Mouse (Mus musculus) lung, embryonic 14.5 days (tissue): ENCODE results near the gene Adgrf1. TPM values are rescaled to one million over a fixed set of nuclear protein-coding genes. Genes with fewer than 3 reads are reported as not detected.

Experiments
- ATAC-seq: fragments of 200-750 bp; cut with Nextera tagmentation; 2 replicates; pipeline ENCODE4 v1.8.0; 2017; ENCODE audit warnings: mild to moderate bottlenecking, moderate TSS enrichment, moderate library complexity; ENCODE audit not compliant: insufficient read depth
- DNase-seq: peaks from one replicate; pipeline ENCODE4 v3.0.0-alpha.2; 2015
- H3K27ac ChIP-seq: fragments of 300-500 bp; sonication (generic); 2 replicates; pipeline ENCODE4 v1.5.1; 2014; ENCODE audit warnings: low read depth, mild to moderate bottlenecking, moderate library complexity
- H3K27me3 ChIP-seq: fragments of 300-500 bp; sonication (generic); 2 replicates; pipeline ENCODE4 v1.6.1; 2014; ENCODE audit warnings: low read length, control low read depth; ENCODE audit not compliant: insufficient read depth
- H3K36me3 ChIP-seq: fragments of 300-500 bp; sonication (generic); 2 replicates; pipeline ENCODE4 v1.6.1; 2014; ENCODE audit warnings: control low read depth; ENCODE audit not compliant: insufficient read depth
- H3K4me1 ChIP-seq: fragments of 300-500 bp; sonication (generic); 2 replicates; pipeline ENCODE4 v1.6.1; 2014; ENCODE audit warnings: antibody characterized with exemption, control low read depth; ENCODE audit not compliant: insufficient read depth
- H3K4me2 ChIP-seq: fragments of 300-500 bp; sonication (generic); 2 replicates; pipeline ENCODE4 v1.6.1; 2014; ENCODE audit warnings: mild to moderate bottlenecking
- H3K4me3 ChIP-seq: fragments of 300-500 bp; sonication (generic); 2 replicates; pipeline ENCODE4 v1.5.1; 2014; ENCODE audit warnings: low read depth, low read length
- H3K9ac ChIP-seq: fragments of 300-500 bp; sonication (generic); 2 replicates; pipeline ENCODE4 v1.6.1; 2014
- H3K9me3 ChIP-seq: fragments of 300-500 bp; sonication (generic); 2 replicates; pipeline ENCODE4 v1.6.1; 2016; ENCODE audit warnings: low read depth, low read length, control low read depth
- CTCF ChIP-seq: IDR thresholded peaks from 2 replicates; pipeline ENCODE4 v1.5.1; 2016; ENCODE audit warnings: antibody characterized with exemption, low read depth
- WGBS: fragments of 180-500 bp; shearing (Covaris S2); extraction: QIAGEN DNeasy Blood & Tissue Kit; methylation state at CpG from one replicate; pipeline ENCODE4 v1.1.7; 2014; 5-methylcytosine and 5-hydroxymethylcytosine counted together
- polyA plus RNA-seq: library from polyadenylated mRNA; unstranded; fragments of >200 nt; fragmentation: Nextera tagmentation; extraction: Ambion mirVana; gene quantifications from 2 replicates; pipeline ENCODE4 v1.2.1, GENCODE M21; 2014

Adgrf1 gene
- polyA plus RNA-seq, 1 experiment from 2014 or later, result not detected

GRCm38 (mm10) chr17:43254261-43254660 is 15.9 kb upstream of the Adgrf1 start:
- Histone ChIP-seq H3K4me2 (no peak overlapping the region), H3K9ac (no peak overlapping the region), H3K36me3 (no peaks in the 10 kb centered on the region), H3K4me1 (peaks cover 10% of the 10 kb centered on the region; the same call in 1 of the 2 replicates), H3K4me3 (no peak overlapping the region), H3K27ac (no peak overlapping the region), H3K27me3 (no peaks in the 10 kb centered on the region), H3K9me3 (no peaks in the 10 kb centered on the region)
- no peak for ATAC-seq
- no peak for DNase-seq
- TF ChIP-seq CTCF, result no peak
- 37% methylated on average over 3 of the region's 3 CpGs for WGBS

- H3K27me3 ChIP-seq, result no peaks in the 10 kb centered on the region
- ATAC-seq, result no peak
- no peaks in the 10 kb centered on the region for H3K36me3 ChIP-seq
- H3K4me3 ChIP-seq, result no peak overlapping the region
- no peak overlapping the region for H3K27ac ChIP-seq
- TF ChIP-seq CTCF, result no peak
- 0 out of 2 replicates have a peak, but pooled peaks cover 2% of the 10 kb centered on the region for H3K4me1 ChIP-seq
- H3K4me2 ChIP-seq, result no peak overlapping the region
- WGBS, result 66% methylated on average over 12 of the region's 12 CpGs
- H3K9ac ChIP-seq, result no peak overlapping the region
- no peak for DNase-seq
- no peaks in the 10 kb centered on the region for H3K9me3 ChIP-seq
Measured at GRCm38 (mm10) chr17:43256536-43257135, 13.5 kb upstream of the Adgrf1 start.

- H3K27ac ChIP-seq, result no peak overlapping the region
- TF ChIP-seq CTCF, result no peak
- no peaks in the 10 kb centered on the region for H3K9me3 ChIP-seq
- DNase-seq, result no peak
- no peak for ATAC-seq
- no peak overlapping the region for H3K4me2 ChIP-seq
- no peaks in the 10 kb centered on the region for H3K36me3 ChIP-seq
- no peak overlapping the region for H3K4me3 ChIP-seq
- 89% methylated on average over 1 of the region's 1 CpGs for WGBS
- H3K27me3 ChIP-seq, result no peaks in the 10 kb centered on the region
- H3K9ac ChIP-seq, result no peak overlapping the region
- no peaks in the 10 kb centered on the region for H3K4me1 ChIP-seq
Measured at GRCm38 (mm10) chr17:43257699-43258098, 12.4 kb upstream of the Adgrf1 start.

GRCm38 (mm10) chr17:43261937-43262336 is 8.2 kb upstream of the Adgrf1 start:
- no peak for TF ChIP-seq CTCF
- WGBS, result 93% methylated on average over 5 of the region's 5 CpGs
- Histone ChIP-seq H3K4me1 (no peaks in the 10 kb centered on the region), H3K9me3 (no peaks in the 10 kb centered on the region), H3K4me2 (no peak overlapping the region), H3K27me3 (no peaks in the 10 kb centered on the region), H3K9ac (no peak overlapping the region), H3K27ac (no peak overlapping the region), H3K36me3 (no peaks in the 10 kb centered on the region), H3K4me3 (no peak overlapping the region)
- DNase-seq, result no peak
- ATAC-seq, result no peak

GRCm38 (mm10) chr17:43264739-43265138 is 5.4 kb upstream of the Adgrf1 start:
- ATAC-seq (peak; percentile 10; the same call in 1 of the 2 replicates), DNase-seq (no peak)
- Histone ChIP-seq H3K27ac (no peak overlapping the region), H3K27me3 (no peaks in the 10 kb centered on the region), H3K9ac (no peak overlapping the region), H3K4me3 (no peak overlapping the region), H3K4me1 (no peaks in the 10 kb centered on the region), H3K9me3 (no peaks in the 10 kb centered on the region), H3K36me3 (no peaks in the 10 kb centered on the region), H3K4me2 (no peak overlapping the region)
- WGBS, result 76% methylated on average over 7 of the region's 7 CpGs
- no peak for TF ChIP-seq CTCF

GRCm38 (mm10) chr17:43265178-43265837 is 4.8 kb upstream of the Adgrf1 start:
- H3K9me3 ChIP-seq, result no peaks in the 10 kb centered on the region
- no peak overlapping the region for H3K27ac ChIP-seq
- peak overlapping the region; percentile 45 for H3K4me2 ChIP-seq
- DNase-seq, result peak; percentile 97
- peak; percentile 86 for ATAC-seq
- no peaks in the 10 kb centered on the region for H3K36me3 ChIP-seq
- WGBS, result 21% methylated on average over 26 of the region's 26 CpGs
- H3K4me3 ChIP-seq, result no peak overlapping the region
- no peak overlapping the region for H3K9ac ChIP-seq
- H3K4me1 ChIP-seq, result no peaks in the 10 kb centered on the region
- no peaks in the 10 kb centered on the region for H3K27me3 ChIP-seq
- peak; percentile 97 for TF ChIP-seq CTCF

- no peak overlapping the region for H3K9ac ChIP-seq
- no peak overlapping the region for H3K27ac ChIP-seq
- H3K4me2 ChIP-seq, result no peak overlapping the region
- TF ChIP-seq CTCF, result no peak
- H3K9me3 ChIP-seq, result no peaks in the 10 kb centered on the region
- DNase-seq, result no peak
- H3K27me3 ChIP-seq, result no peaks in the 10 kb centered on the region
- WGBS, result 93% methylated on average over 6 of the region's 6 CpGs
- ATAC-seq, result no peak
- H3K4me1 ChIP-seq, result no peaks in the 10 kb centered on the region
- no peaks in the 10 kb centered on the region for H3K36me3 ChIP-seq
- no peak overlapping the region for H3K4me3 ChIP-seq
Measured at GRCm38 (mm10) chr17:43265944-43266343, 4.2 kb upstream of the Adgrf1 start.
